Mouse (Mus musculus) induced T-regulatory cell, adult 2 months (primary cell): Measurements from ENCODE around the gene Lcor.

Source experiments
- DNase-seq: peaks from one replicate; pipeline ENCODE4 v3.0.0-alpha.2; 2012; ENCODE audit warnings: low read depth

Lcor gene

DNA sequence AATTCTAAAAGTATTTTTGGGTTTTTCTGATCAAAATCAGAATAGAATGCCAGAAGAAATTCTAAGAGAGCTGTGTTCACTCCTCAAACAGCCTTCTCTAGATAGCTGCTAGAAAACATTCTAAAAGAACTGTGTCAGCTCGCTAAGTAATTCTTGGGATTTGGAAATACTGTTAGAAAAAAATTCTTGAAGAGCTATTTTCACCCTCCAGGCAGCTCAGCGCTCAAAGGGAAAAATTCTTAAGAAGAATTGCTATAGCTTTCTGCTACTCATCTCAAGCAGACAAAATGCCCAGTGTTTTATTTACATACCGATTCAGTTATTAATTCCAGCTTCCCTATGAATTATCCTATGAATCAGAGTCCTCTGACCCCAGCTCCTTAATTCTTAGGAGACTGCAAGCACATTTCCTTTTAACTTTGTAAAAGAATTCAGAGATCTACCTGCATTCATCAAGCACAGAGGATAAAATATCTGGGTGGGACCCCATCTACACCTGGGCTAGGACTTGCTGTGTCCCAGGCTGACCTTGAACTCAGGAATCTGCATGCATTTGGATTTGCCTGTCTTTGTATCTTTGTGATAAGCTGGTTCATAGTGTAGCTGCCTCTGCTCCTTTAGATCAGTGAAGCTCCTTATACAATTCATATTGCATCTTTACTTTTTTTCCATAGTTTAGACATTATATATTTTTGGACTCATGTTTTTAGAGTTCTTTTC, 5.7 kb upstream of the Lcor start:
- no peak for DNase-seq

DNA sequence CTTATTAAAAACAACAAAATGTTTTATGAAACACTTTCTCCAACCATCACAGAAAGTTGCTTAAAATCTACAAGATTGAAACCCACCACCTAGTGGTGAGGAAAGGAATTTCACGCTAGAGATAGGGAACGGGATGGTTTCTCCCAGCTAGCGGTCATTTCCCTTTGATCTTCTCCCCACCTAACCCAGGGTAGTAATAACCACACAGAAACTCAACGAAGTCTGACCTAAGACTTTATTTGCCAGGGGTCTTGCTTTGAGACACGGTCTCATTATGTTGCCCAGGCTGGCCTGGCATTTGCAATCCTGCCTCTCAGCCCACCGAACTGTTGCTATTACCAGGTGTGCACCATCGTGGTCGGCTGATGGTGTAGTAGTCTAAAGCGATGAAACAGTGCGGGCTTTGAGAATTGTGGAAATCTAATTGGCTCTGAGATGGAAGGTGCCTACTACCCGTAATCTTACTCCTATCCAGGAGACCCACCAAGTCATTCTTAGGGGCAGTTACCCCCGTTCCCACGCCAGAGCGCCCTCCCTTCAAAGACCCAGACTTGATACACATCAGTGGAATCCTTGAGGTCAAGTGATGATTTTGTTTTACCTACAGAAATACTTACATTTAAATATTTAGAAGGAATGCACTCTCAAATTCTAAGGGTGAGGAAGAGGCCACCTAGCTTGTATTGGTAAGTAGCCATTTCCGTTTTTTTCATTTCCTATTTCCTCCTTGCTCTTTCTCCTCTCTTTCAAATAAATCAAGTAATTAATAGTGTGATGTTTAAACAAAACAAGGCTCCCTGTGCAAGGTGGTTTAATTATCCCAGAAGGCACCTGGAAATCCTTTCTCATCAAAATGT, 1.2 kb upstream of the Lcor start:
- peak; percentile 88 for DNase-seq

DNA sequence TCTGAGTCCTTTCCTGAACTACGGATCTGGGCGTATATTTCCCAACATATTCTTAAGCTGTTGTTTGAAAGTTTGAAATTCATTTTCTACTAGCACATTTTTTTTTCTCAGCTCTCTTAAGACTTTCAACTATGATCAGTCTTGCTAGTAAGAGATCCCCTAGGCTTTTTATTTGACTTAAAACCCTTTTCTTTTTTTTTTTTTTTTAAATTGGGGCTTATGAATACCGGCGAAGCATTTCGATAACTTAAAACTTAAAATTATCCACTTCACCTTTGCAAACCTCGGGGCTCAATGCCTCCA, 599 bp upstream of the Lcor start:
- no peak for DNase-seq

DNA sequence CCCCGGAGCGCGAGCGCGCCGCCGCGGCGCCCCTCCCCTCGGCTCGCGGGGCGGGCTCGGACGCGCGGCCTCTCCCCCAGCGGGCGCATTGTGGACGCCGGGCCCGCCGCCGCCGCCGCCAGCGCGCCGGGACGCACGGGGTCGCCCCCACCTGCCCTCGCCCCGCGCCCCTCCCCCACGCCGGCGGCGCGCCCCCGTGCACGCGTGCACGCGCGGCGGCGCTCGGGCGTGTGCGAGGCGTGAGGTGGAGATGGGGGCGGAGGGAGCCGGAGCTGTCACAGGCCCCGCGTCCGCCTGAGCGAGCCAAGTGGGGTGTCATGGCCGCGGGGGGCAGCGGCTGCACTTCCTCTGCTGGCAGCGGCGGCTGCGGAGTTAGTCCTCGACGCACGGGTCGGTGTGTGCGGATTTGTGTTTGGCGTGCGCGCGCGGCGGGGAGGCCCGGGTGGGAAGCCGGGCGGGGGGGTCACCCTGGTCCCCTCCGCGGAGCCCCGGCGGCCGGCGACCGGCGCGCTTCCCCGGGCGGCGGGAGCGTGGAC, 540 bp downstream of the Lcor start:
- peak; percentile 88 for DNase-seq

DNA sequence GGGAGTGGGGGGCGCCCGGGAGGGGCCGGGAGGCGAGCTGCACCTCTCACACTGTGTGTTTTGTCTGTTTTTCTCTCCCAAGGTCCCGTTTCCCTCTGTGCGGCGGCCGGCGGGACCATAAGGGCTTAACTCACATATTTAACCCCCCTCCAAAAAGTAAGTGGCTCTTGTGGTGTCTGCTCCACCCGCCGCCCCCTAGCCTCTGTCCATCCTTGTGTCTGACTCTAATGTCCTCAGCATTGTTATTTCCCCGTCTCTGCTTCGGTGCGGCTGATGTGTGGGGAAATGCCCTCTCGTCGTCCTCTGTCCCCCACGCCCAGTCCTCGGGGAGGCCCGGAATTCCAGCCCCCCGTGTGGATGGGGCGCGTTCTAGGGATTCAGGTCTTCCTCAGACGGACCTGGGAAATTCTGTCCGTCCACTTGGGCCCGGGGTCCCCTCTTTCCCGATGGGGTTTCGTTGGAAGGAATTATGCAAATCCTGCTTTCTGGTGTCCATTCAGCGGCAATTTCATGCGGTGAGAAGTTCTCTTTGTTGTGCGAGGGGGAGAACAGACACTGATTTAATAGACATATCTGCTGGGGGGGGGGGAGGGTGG, 1.1 kb downstream of the Lcor start:
- DNase-seq = peak; percentile 43

DNA sequence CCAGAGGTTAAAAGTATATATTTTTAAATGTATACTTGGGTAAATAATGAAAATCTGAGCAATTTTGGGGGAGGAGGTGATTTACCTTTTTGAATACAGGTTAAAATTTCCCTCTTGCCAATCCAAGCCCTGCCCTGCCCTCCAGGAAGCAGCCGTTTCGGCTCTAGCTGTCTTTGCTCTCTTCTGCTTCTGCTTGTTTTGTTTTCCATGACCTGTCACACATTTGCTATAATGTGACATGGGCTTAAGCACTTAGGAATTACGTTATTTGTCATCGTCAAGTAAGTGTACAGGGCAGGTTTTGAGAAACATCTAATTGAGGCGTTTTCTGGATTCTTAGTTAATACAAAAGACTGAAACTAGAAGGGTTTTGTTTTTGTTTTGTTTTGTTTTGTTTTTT, 1.9 kb downstream of the Lcor start:
- peak; percentile 17 for DNase-seq

DNA sequence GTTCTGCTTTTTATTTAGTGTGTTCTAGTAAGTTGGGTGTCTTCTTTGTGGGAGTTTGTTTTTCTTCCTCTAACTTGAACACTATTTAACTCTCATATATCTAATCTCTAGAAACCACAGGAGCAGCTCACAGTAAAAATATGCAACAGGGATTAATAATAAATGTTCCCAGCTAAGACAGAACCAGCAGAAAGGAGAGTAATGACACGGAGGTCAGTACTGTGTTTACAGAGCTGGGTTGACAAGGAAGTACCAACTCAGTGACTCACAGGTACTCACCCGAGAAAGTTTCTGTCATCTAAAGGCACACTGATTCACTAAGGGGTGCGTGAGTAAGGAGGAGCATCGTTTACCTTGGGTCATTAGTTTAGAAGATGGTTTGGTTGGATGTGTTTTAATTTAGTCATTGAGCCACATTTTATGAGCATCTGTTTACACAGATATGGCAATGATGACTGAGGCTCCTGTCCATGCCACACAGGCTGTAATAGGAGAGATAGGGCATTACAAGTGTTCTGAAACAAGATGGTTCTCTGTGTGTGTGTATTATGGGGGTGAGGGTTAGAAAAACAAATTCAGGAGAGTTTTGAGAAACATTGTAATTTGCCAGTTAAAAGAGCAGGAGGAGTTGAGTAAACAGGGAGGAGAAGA, 13.1 kb downstream of the Lcor start:
- no peak for DNase-seq

DNA sequence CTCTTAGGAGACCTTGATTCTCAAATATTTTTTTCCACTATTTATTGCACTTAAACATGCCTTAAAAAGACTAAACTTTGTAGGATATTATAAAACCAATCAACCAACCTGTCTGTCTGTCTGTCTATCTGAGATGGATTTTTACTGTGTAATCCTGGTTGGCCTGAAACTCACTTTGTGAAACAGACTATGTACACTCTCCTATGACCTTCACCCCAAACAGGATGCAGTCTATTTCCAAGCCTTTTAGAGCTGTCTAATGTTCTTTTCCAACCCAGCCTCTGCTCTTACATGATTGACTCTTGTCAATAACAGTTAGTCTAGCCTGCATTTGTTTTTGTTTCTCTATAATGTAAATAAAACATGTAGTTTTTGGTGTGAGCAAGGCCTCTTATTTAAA, 13.6 kb downstream of the Lcor start:
- DNase-seq = no peak

DNA sequence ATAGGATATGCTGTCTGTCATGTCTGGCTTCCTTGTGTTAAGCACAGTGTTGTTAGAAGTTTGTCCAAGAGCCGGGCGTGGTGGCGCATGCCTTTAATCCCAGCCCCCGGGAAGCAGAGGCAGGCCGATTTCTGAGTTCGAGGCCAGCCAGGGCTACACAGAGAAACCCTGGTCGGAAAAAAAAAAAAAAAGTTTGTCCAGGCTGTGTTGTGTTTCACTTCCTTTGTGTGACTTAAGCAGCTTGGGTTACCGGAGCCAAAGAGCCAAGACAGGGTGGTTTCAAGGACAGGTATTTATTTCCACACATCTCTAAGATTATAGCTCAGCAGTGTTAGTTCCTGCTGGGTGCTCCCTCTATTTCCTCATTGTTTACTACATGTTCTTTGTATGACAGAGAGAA, 25.4 kb downstream of the Lcor start:
- DNase-seq = no peak

DNA sequence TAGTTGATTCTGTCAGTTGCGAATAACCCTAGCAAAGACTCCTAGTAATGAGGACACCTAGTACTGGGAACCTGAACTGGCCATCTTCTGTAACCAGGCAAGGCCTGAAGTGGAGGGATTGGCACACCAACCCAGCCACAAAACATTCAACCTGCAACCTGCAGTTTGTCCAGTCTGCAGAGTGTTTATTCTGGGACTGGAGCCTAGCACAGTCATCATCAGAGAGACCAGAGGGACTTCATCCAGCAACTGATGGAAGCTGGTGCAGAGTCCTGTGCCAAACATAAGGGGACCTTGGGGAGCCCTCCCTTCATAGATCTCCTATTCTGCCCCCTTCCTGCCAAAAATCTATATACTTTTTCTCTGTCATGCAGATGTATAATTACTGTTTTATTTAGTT, 32.4 kb downstream of the Lcor start:
- DNase-seq = no peak

DNA sequence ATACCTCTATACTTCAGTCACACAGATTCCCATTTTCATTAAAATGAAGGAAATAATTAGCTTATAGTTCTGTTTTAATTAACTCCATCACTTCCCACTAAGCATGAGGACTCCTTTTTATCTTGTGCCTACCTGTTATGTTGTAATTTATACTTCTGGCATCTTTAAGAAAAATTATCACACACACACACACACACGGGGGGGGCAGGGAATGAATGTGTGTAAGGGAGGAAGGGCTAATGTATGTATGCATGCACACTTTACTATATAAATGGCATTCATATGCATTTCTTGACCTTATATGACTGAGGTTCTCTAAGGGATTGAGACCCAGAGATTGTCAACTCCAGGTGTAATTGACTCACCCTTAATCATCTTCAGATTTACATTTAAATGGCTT, 33.1 kb downstream of the Lcor start:
- no peak for DNase-seq

DNA sequence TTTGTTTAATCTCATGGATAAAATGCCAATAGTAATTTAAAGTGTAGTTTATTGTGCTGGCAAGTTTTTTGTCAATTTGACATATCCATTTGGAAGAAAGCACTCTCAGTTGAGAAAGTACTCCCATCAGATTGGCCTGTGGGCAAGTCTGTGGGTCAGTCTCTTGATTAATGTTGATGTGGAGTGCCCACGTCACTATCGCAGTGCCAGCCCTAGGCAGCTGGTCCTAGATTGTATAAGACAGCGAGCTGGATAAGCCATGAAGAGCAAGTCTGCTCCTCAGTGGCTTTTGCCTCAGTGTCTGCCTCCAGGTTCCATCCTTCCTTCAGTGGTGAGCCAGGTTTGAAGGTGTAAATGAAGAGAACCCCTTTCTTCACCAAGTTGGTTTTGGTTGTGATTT, 34.6 kb downstream of the Lcor start:
- no peak for DNase-seq

DNA sequence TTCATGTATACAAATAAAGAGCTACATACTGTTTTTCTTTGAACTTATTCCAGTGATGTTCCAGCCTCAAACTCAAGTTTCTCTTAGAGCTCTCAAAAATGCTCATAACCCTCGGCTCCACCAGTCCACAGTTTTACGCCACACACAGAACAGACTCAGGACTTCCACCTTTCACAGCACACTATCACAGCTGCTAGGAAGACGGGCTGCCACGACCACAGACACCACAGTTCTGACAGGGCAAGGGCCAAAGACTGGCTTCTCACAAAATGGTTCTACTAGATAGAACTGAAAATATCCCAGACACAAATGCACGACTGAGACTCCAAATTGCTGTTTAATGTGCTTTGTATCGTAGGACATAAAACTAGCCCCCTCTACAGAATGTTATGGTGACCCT, 36.7 kb downstream of the Lcor start:
- DNase-seq = no peak

DNA sequence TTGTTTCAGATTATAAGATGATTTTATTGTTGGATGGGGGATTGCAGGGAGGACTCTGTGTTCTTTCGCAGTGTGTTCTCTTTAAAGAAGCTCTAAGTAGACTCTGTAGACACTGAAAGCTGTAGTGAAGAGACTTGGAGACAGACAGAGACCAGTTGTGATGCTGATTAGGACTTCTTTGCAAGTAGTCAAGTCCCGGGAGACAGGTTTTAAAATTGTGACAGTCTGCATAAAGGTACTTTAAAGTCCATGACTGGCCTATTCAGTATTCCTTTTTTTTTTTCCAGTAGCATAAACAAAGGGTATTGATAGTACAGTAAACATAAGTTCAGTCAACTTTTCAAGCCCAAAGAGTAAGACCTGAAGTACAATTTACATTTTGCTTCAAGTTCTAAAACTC, 39.8 kb downstream of the Lcor start:
- no peak for DNase-seq

DNA sequence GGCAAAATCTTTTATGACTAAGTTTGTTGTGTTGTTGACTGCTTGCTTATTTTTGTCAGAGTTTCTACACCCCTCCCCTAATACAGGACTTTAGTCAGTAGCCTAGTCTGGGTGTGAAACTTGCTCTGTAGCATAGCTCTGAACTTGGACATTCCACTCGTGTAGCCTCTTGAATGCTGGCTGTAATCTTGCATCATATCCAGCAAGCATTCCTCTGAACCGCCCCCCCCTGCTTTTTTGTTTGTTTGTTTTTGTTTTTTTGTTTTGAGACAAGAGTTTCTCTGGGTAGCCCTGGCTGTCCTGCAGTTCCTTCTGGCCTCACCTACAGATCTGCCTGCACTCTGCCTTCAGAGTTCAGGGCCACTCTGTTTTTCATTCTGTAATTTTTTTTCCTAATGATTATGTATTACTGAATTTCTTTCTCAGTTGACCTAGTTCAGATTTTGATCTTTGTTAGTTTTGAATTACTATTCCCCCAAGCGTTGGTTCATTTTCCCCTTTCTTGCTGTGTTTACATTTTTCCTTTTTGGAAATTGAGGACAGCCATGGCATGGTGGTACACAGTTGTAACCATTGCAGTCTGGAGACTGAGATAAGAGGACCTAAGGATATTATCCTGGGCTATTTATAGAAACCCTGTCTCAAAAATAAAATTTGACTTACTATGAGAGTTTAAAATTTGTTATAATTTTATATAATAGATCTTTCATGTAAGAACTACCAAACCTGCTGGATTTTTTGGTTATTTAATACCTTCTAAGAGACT, 41.5 kb downstream of the Lcor start:
- DNase-seq = no peak

DNA sequence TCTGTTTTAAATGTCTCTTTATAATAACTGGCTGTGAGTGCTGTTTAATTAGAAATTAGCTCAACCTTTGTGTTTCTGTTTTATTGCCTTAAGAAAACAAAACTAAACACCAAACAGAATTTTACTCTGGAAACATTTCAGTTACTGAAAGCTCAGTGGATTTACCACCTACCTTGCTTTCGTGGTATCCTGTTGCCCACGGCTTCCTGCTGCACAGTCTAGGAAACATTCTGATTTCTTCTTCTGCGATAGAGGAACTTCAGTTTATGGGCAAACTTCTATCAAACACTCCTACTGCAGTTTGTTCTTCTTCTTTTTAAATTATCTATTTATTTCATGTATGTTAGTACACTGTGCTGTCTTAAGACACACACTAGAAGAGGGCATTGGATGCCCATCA, 46.7 kb downstream of the Lcor start:
- peak; percentile 27 for DNase-seq

DNA sequence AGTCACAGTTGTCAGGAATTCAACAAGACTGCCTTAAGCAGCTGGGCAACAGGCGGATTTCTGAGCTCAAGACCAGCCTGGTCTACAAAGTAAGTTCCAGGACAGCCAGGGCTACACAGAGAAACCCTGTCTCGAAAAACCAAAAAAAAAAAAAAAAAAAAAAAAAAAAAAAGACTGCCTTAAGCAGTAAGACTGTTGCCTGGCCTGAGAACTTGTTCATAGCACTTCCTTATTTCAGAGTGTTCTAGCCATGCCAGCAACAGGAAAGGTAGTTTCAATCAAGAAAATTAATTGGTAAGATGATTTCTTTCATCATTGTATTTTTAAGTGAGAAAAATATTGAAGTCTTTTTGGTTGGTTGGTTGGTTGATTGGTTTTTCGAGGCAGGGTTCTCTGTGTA, 51.6 kb downstream of the Lcor start:
- no peak for DNase-seq

DNA sequence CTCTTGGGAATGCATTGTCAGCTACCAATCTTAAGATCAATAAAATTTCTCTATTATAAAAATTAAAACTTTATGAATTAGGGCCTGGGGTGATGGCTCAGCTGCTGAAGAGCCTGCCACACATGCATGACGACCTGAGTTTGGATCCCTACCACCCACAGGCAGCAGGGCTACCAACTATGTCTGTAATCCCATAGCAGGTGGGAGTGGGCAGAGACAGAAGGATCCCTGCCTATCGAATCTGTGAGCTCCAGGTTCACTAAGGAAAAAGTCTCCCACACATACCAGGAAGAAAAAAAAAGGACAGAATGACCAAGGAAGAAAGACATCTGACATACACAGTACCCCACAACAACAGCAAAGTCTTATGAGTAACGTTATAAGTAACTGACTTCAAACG, 74.5 kb downstream of the Lcor start:
- DNase-seq = no peak

DNA sequence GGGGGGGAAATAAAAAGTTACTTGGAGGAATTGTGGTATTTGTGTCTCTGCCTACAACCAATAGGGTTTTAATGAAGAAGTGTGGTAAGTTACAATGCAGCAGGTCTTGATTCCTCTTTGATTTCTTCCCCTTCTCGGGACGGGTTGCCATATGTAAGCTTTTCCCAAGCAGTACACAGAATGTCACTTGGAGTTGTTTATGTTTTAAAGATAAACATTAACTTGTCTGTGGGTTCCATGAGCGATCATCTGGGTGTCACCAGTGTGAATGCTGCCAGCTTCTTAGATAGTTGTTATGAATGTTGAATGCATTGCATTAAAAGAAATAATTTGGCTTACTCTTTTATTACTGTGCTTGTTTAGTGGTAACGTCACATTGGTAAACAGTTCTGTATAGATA, 75.1 kb downstream of the Lcor start:
- no peak for DNase-seq

DNA sequence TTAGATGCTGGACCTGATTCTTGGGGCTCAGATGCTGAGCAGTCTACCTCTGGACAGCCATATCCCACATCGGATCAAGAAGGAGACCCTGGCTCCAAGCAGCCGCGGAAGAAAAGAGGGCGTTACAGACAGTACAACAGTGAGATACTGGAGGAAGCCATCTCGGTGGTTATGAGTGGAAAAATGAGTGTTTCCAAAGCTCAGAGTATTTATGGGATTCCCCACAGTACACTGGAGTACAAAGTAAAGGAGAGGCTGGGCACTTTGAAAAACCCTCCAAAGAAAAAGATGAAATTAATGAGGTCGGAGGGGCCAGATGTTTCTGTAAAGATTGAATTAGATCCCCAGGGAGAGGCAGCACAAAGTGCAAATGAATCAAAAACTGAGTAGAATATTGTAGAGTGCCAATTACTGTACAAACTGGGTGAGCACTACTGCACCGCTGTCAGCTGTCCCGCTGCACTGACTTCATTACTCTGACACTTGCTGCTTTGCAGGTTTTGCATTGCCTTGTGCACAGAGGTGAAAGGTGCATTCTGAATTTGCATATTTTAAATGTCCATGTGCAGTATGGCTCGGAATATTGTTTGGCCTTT, 76.6 kb downstream of the Lcor start:
- no peak for DNase-seq

DNA sequence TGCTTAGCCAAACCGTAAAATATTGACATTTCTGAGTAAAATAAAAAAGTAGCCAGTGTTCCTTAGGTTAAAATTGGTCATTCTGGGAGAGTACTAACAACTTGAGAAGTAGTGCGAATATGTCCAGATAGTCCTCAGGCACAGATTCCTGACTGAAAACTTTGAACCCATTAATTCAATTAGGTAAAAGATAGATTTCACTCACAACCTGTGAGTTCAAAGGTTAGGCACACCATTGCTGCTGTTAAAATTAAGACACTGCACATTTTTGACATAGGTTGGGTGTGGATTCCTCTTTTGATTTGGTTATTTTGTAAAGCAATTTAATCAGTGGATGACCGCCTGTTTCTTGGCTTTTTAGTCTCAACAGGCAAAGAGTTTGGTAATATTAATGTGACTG, 78.4 kb downstream of the Lcor start:
- DNase-seq = no peak

DNA sequence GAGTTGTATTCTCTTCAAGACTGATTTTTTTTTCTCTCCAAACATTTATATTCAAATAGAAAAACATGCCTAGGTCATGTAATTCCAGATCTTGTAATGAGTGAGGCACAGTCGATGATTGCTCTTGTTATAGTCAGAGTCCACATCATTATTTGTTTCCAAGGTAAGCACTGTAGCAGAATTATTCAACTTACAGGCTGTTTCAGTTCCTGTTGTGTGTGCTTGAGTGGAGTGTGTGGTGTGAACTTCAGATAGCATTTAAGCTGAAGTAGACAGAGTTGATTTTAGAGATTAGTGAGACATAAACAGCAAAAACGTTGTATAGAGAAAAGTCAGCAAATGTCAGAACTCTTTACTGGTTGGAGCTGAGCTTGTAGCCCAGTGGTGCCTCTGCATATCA, 86.4 kb downstream of the Lcor start:
- DNase-seq = peak; percentile 16
